Mouse (Mus musculus): ENCODE results near the gene Il4i1. TPM values are rescaled to one million over a fixed set of nuclear protein-coding genes. Genes with fewer than 3 reads are reported as not detected.

Il4i1 gene
- total RNA-seq, 2 experiments from 2014 or later = 0.62 to 2.2 TPM

GRCm38 (mm10) chr7:44883036-44883435 lies 66.8 kb downstream of the Il4i1 start:
- intact Hi-C loops (cut with DNase I) = no loop called here
- no peak for DNase-seq (ENCODE audit: low spot score)

GRCm38 (mm10) chr7:44884637-44885036 lies 68.5 kb downstream of the Il4i1 start:
- intact Hi-C loops (cut with DNase I) = no loop called here
- no peak for DNase-seq (ENCODE audit: low spot score)

GRCm38 (mm10) chr7:44886964-44887363 lies 70.8 kb downstream of the Il4i1 start:
- DNase-seq (ENCODE audit: low spot score) = no peak
- intact Hi-C loops (cut with DNase I) = no loop called here

- intact Hi-C loops (cut with DNase I) = no loop called here
- no peak for DNase-seq (ENCODE audit: low spot score)
Observed at GRCm38 (mm10) chr7:44888256-44889105, 72.3 kb downstream of the Il4i1 start.

- no peak for DNase-seq (ENCODE audit: low spot score)
- intact Hi-C loops (cut with DNase I) = loop anchor here (2.0 kb wide), 1 partner anchor 17 kb away; no protein-coding TSS in a partner anchor
Observed at GRCm38 (mm10) chr7:44890180-44890579, 74.0 kb downstream of the Il4i1 start.

Small RNA genes within 50 kb of the gene (microRNA-seq; reads per million reads assigned to microRNA genes)
- gene Mir707 = not detected

Other genes with a start within 250 kb of the Il4i1 start
- gene Napsa, start 244.0 kb upstream of the Il4i1 start, total RNA-seq (2021) = under 1 TPM; 0.31 to 0.64 TPM
- gene Kcnc3, start 225.7 kb upstream of the Il4i1 start, total RNA-seq (2021) = 1 to 10 TPM; 1.9 to 2.3 TPM
- 10 to 100 TPM; 72.2 to 80.8 TPM for gene Myh14, start 145.5 kb upstream of the Il4i1 start, total RNA-seq (2021)
- not detected for gene Izumo2, start 107.6 kb upstream of the Il4i1 start, total RNA-seq (2021)
- gene Vrk3, start 68.0 kb upstream of the Il4i1 start, total RNA-seq (2021) = 10 to 100 TPM; 22.8 to 24.3 TPM
- gene Zfp473, start 65.3 kb upstream of the Il4i1 start, total RNA-seq (2021) = under 1 TPM in 1 of 2 experiments, not detected in 1; 0.21 TPM
- 10 to 100 TPM; 26.0 to 28.6 TPM for gene Nup62, start 299 bp upstream of the Il4i1 start, total RNA-seq (2021)
- gene Atf5, start 271 bp downstream of the Il4i1 start, total RNA-seq (2021) = 10 to 100 TPM; 63.7 to 64.5 TPM
- gene Akt1s1, start 32.6 kb downstream of the Il4i1 start, total RNA-seq (2021) = 10 to 100 TPM; 61.8 to 75.9 TPM
- 10 to 100 TPM; 44.3 to 47.0 TPM for gene Tbc1d17, start 32.7 kb downstream of the Il4i1 start, total RNA-seq (2021)
- 10 to 100 TPM; 16.0 to 16.6 TPM for gene Pnkp, start 40.8 kb downstream of the Il4i1 start, total RNA-seq (2021)
- 100 to 1,000 TPM; 153 to 165 TPM for gene Ptov1, start 53.4 kb downstream of the Il4i1 start, total RNA-seq (2021)
- 10 to 100 TPM; 66.7 to 73.9 TPM for gene Med25, start 76.3 kb downstream of the Il4i1 start, total RNA-seq (2021)
- 10 to 100 TPM; 12.9 to 15.0 TPM for gene Fuz, start 79.7 kb downstream of the Il4i1 start, total RNA-seq (2021)
- 10 to 100 TPM; 72.5 to 73.1 TPM for gene Ap2a1, start 113.1 kb downstream of the Il4i1 start, total RNA-seq (2021)
- gene Tsks, start 126.8 kb downstream of the Il4i1 start, total RNA-seq (2021) = not detected
- gene Cpt1c, start 158.5 kb downstream of the Il4i1 start, total RNA-seq (2021) = 1 to 10 TPM; 2.7 to 3.1 TPM
- 100 to 1,000 TPM; 105 to 111 TPM for gene Prmt1, start 170.2 kb downstream of the Il4i1 start, total RNA-seq (2021)
- 10 to 100 TPM; 28.3 to 30.9 TPM for gene Irf3, start 181.3 kb downstream of the Il4i1 start, total RNA-seq (2021)
- 10 to 100 TPM; 10.2 to 11.2 TPM for gene Bcl2l12, start 182.3 kb downstream of the Il4i1 start, total RNA-seq (2021)
- 10 to 100 TPM; 45.5 to 49.7 TPM for gene Scaf1, start 200.0 kb downstream of the Il4i1 start, total RNA-seq (2021)
- 10 to 100 TPM; 48.9 to 56.6 TPM for gene Rras, start 201.6 kb downstream of the Il4i1 start, total RNA-seq (2021)
- gene Prr12, start 236.5 kb downstream of the Il4i1 start, total RNA-seq (2021) = 10 to 100 TPM; 23.2 to 27.7 TPM
- gene Nosip, start 246.0 kb downstream of the Il4i1 start, total RNA-seq (2021) = 10 to 100 TPM; 25.7 to 27.8 TPM
- gene Prrg2, start 246.3 kb downstream of the Il4i1 start, total RNA-seq (2021) = 1 to 10 TPM; 6.8 to 7.1 TPM

All from heart, postnatal 25 days (tissue).